Mouse (Mus musculus): ENCODE results near the gene Tdrd1.

DNA sequence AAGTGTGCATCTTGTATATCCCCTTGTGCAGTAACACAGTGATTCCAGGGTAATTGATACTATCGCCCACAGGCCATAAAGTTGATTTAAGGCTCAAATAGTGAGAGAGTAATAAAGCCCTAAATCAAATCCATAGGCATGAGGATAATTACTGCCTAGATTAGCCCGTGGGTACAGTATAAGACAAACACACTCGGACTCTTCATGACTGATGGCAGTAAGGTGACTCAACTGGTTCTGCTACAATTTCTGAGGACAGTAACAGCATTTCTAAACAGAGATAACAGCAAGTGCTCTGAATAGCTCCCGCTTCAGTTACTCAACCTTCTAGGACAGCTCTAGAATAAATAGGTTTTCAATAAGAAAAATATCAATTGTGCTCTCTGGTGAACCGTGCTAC lies 18.9 kb upstream of the Tdrd1 start:
- TF ChIP-seq CTCF (IDR thresholded peaks at IDR 0.05; ENCODE audit: low read depth, low read length): no peak
- TF ChIP-seq POLR2A (IDR thresholded peaks at IDR 0.05; ENCODE audit: extremely low read depth, insufficient read depth, low read length): no peak

Measured in liver, adult 2 months (tissue).